Mouse (Mus musculus): ENCODE measurements at regions not wholly inside any gene's neighbourhood (a gene's known extent, or its start where the extent isn't known, plus 50 kb on each side); places are given as distances from the start of the nearest gene placed in this dataset.

- TF ChIP-seq EP300 (IDR thresholded peaks at IDR 0.05; ENCODE audit: low read depth) = no peak
- TF ChIP-seq CTCF (IDR thresholded peaks at IDR 0.05; ENCODE audit: low read depth) = no peak
Observed at GRCm38 (mm10) chr14:120170733-120171132, 104.7 kb upstream of the Mbnl2 start.
